Mouse (Mus musculus) bone marrow, adult 2 months (tissue): ENCODE data around the gene Wasf2.

ENCODE experiments used
- CTCF ChIP-seq: fragments of 200-500 bp; IDR thresholded peaks from 2 replicates; pipeline ENCODE4 v1.5.1; 2011; ENCODE audit warnings: low read length, control low read depth; ENCODE audit not compliant: control insufficient read depth, insufficient read depth
- POLR2A ChIP-seq: fragments of 200-500 bp; IDR thresholded peaks from 2 replicates; pipeline ENCODE4 v1.6.1; 2011; ENCODE audit warnings: low read depth, mild to moderate bottlenecking, control low read depth, low read length, borderline replicate concordance; ENCODE audit not compliant: control insufficient read depth

DNA sequence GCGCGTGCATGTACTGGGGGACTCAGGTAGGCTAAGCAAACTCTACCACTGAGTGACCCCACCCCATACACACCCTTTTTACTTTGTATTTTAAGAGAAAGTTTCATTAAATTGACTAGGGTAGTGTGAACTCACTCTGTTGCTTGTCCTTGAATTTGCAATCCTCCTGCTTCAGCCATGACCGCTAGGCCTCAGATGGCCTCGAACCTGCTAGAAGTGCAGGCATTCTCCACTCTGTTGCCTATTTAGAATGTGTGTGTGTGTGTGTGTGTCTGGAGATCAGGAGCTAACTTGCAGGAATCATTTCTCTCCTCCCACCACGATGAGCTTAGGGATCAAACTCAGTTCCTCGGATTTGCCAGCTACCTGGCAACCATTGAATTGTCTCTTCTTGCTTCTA, 10.7 kb upstream of the Wasf2 start:
- TF ChIP-seq CTCF (no peak), POLR2A (no peak)
